Mouse (Mus musculus) heart, postnatal 0 days (tissue): Measurements from ENCODE around the gene Kcnma1. TPM values are rescaled to one million over a fixed set of nuclear protein-coding genes. Genes with fewer than 3 reads are reported as not detected.

ENCODE experiments used
- ATAC-seq: fragments of 200-750 bp; cut with Nextera tagmentation; 2 replicates; pipeline ENCODE4 v1.8.0; 2017; ENCODE audit warnings: low read depth, moderate number of reproducible peaks, moderate library complexity; ENCODE audit not compliant: insufficient read depth
- DNase-seq: peaks from one replicate; pipeline ENCODE4 v3.0.0-alpha.2; 2016; ENCODE audit warnings: low spot score
- H3K27ac ChIP-seq: fragments of 300-500 bp; sonication (generic); 2 replicates; pipeline ENCODE4 v1.5.1; 2014; ENCODE audit warnings: low read depth, mild to moderate bottlenecking
- H3K27me3 ChIP-seq: fragments of 300-500 bp; sonication (generic); 2 replicates; pipeline ENCODE4 v1.6.1; 2014; ENCODE audit warnings: low read length, mixed read lengths; ENCODE audit not compliant: control insufficient read depth, insufficient read depth
- H3K36me3 ChIP-seq: fragments of 300-500 bp; sonication (generic); replicated peaks from 2 replicates; pipeline ENCODE4 v1.6.1; 2014; ENCODE audit warnings: low read length, mixed read lengths; ENCODE audit not compliant: control insufficient read depth, insufficient read depth
- H3K4me1 ChIP-seq: fragments of 300-500 bp; sonication (generic); 2 replicates; pipeline ENCODE4 v1.6.1; 2014; ENCODE audit warnings: antibody characterized with exemption; ENCODE audit not compliant: control insufficient read depth, insufficient read depth
- H3K4me2 ChIP-seq: fragments of 300-500 bp; sonication (generic); 2 replicates; pipeline ENCODE4 v1.6.1; 2014; ENCODE audit warnings: low read depth, mild to moderate bottlenecking, low read length, moderate library complexity
- H3K4me3 ChIP-seq: fragments of 300-500 bp; sonication (generic); 2 replicates; pipeline ENCODE4 v1.5.1; 2014; ENCODE audit warnings: low read depth, low read length
- H3K9ac ChIP-seq: fragments of 300-500 bp; sonication (generic); replicated peaks from 2 replicates; pipeline ENCODE4 v1.6.1; 2014; ENCODE audit warnings: low read depth, low read length, mixed read lengths
- H3K9me3 ChIP-seq: fragments of 300-500 bp; sonication (generic); replicated peaks from 2 replicates; pipeline ENCODE4 v1.6.1; 2016; ENCODE audit warnings: low read length; ENCODE audit not compliant: control insufficient read depth
- CTCF ChIP-seq: IDR thresholded peaks from 2 replicates; pipeline ENCODE4 v1.5.1; 2016; ENCODE audit warnings: antibody characterized with exemption, control low read depth, low read depth
- EP300 ChIP-seq: IDR thresholded peaks from 2 replicates; pipeline ENCODE4 v1.6.1; 2016; ENCODE audit warnings: antibody characterized with exemption, low read depth
- WGBS: fragments of 180-500 bp; shearing (Covaris S2); extraction: QIAGEN DNeasy Blood & Tissue Kit; methylation state at CpG from one replicate; pipeline ENCODE4 v1.1.7; 2014; 5-methylcytosine and 5-hydroxymethylcytosine counted together
- polyA plus RNA-seq: library from polyadenylated mRNA; unstranded; fragments of >200 nt; fragmentation: Nextera tagmentation; extraction: Ambion mirVana; gene quantifications from 2 replicates; pipeline ENCODE4 v1.2.1, GENCODE M21; 2015
- total RNA-seq: library from RNA; depleted of rRNA; stranded (reverse); fragments of >200 nt; gene quantifications from 2 replicates; pipeline ENCODE4 v1.2.3, GENCODE M21; 2014; ENCODE audit warnings: low replicate concordance

Gene Kcnma1
- total and polyA plus RNA-seq, 2 experiments from 2014 or later, result 0.10 to 1.3 TPM

GRCm38 (mm10) chr14:23357529-23358278 lies 656.6 kb downstream of the Kcnma1 start:
- Histone ChIP-seq H3K36me3 (no peaks in the 10 kb centered on the region), H3K27me3 (no peaks in the 10 kb centered on the region), H3K4me1 (no peaks in the 10 kb centered on the region), H3K9ac (no peak overlapping the region), H3K9me3 (no peaks in the 10 kb centered on the region), H3K27ac (no peak overlapping the region), H3K4me2 (no peak overlapping the region), H3K4me3 (no peak overlapping the region)
- DNase-seq (no peak), ATAC-seq (no peak)
- TF ChIP-seq EP300 (no peak), CTCF (no peak)
- WGBS, result 78% methylated on average over 8 of the region's 8 CpGs

- ATAC-seq, result no peak
- WGBS, result 71% methylated on average over 3 of the region's 3 CpGs
- no peak overlapping the region for H3K27ac ChIP-seq
These were observed 687.5 kb downstream of the Kcnma1 start for GRCm38 (mm10) chr14:23326786-23327185.

GRCm38 (mm10) chr14:23305288-23305687 lies 709.0 kb downstream of the Kcnma1 start:
- Histone ChIP-seq H3K9ac (no peak overlapping the region), H3K4me3 (no peak overlapping the region), H3K27me3 (no peaks in the 10 kb centered on the region), H3K4me1 (peaks cover 9% of the 10 kb centered on the region; the same call in 1 of the 2 replicates), H3K4me2 (no peak overlapping the region), H3K36me3 (no peaks in the 10 kb centered on the region), H3K9me3 (no peaks in the 10 kb centered on the region), H3K27ac (no peak overlapping the region)
- no peak for DNase-seq
- TF ChIP-seq EP300 (no peak), CTCF (no peak)
- WGBS, result 82% methylated on average over 5 of the region's 5 CpGs
- no peak for ATAC-seq

More at GRCm38 (mm10) chr14:23326786-23327185, 687.5 kb downstream of the Kcnma1 start:
- no peak for DNase-seq
- H3K9me3 ChIP-seq, result no peaks in the 10 kb centered on the region
- no peaks in the 10 kb centered on the region for H3K4me1 ChIP-seq
- no peak for TF ChIP-seq CTCF
- no peak for TF ChIP-seq EP300
- H3K36me3 ChIP-seq, result no peaks in the 10 kb centered on the region
- no peak overlapping the region for H3K4me2 ChIP-seq
- H3K4me3 ChIP-seq, result no peak overlapping the region
- no peak overlapping the region for H3K9ac ChIP-seq
- H3K27me3 ChIP-seq, result no peaks in the 10 kb centered on the region

GRCm38 (mm10) chr14:23300443-23300842 lies 713.8 kb downstream of the Kcnma1 start:
- Histone ChIP-seq H3K4me1 (peaks cover 9% of the 10 kb centered on the region; the same call in 1 of the 2 replicates), H3K9me3 (no peaks in the 10 kb centered on the region), H3K4me2 (no peak overlapping the region), H3K27me3 (no peaks in the 10 kb centered on the region), H3K9ac (no peak overlapping the region), H3K36me3 (no peaks in the 10 kb centered on the region), H3K27ac (no peak overlapping the region), H3K4me3 (no peak overlapping the region)
- DNase-seq (no peak), ATAC-seq (no peak)
- no peak for TF ChIP-seq EP300
- TF ChIP-seq CTCF, result no peak
- WGBS, result 76% methylated on average over 2 of the region's 2 CpGs

- no peaks in the 10 kb centered on the region for H3K36me3 ChIP-seq
- H3K4me1 ChIP-seq, result no peaks in the 10 kb centered on the region
- TF ChIP-seq CTCF (no peak), EP300 (no peak)
- WGBS, result 72% methylated on average over 2 of the region's 2 CpGs
- no peak overlapping the region for H3K27ac ChIP-seq
- no peak overlapping the region for H3K4me3 ChIP-seq
- no peaks in the 10 kb centered on the region for H3K9me3 ChIP-seq
- no peak overlapping the region for H3K9ac ChIP-seq
- H3K27me3 ChIP-seq, result no peaks in the 10 kb centered on the region
- DNase-seq (no peak), ATAC-seq (no peak)
- H3K4me2 ChIP-seq, result no peak overlapping the region
These were observed 723.7 kb downstream of the Kcnma1 start for GRCm38 (mm10) chr14:23290634-23291033.
